Mouse (Mus musculus): ENCODE results near the gene Il6ra.

GRCm38 (mm10) chr3:89845814-89846213 is 67.2 kb downstream of the Il6ra start:
- TF ChIP-seq POLR2A (IDR thresholded peaks at IDR 0.05; ENCODE audit: insufficient read depth, low read depth, low read length) (no peak), CTCF (IDR thresholded peaks at IDR 0.05; ENCODE audit: insufficient read depth, low read depth, low read length) (no peak)

All from olfactory bulb, adult 2 months (tissue).